Mouse (Mus musculus): ENCODE results near the gene Syn2.

The Syn2 gene

DNA sequence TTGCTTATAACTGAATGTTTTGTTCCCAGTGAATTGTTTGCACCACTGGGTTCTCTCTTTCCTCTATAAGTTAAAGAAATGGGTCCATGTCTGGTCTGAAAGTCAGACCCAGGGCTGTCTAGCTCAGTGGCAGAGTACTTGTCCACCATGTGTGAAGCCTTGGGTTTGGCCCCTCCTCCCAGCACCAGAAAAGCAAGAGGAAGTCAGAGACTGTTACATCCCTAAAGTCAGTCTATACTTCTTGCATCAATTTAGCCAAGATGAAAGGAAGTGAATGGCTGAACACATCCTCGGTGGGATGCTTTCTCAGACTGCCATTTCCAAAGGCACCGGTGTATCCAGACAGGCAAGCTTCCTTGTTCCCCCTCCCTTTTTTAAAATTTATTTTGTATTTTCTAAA lies 156.4 kb downstream of the Syn2 start:
- DNase-seq (ENCODE audit: low read depth, low spot score) = no peak

GRCm38 (mm10) chr6:115291823-115292222 lies 157.1 kb downstream of the Syn2 start:
- DNase-seq (ENCODE audit: low read depth, low spot score) = no peak

- DNase-seq (ENCODE audit: low read depth, low spot score) = no peak
These were observed 157.9 kb downstream of the Syn2 start for GRCm38 (mm10) chr6:115292621-115293020.

GRCm38 (mm10) chr6:115293877-115294276 lies 159.2 kb downstream of the Syn2 start:
- DNase-seq (ENCODE audit: low read depth, low spot score) = no peak

- no peak for DNase-seq (ENCODE audit: low read depth, low spot score)
These were observed 172.4 kb downstream of the Syn2 start for GRCm38 (mm10) chr6:115307134-115307533.

DNA sequence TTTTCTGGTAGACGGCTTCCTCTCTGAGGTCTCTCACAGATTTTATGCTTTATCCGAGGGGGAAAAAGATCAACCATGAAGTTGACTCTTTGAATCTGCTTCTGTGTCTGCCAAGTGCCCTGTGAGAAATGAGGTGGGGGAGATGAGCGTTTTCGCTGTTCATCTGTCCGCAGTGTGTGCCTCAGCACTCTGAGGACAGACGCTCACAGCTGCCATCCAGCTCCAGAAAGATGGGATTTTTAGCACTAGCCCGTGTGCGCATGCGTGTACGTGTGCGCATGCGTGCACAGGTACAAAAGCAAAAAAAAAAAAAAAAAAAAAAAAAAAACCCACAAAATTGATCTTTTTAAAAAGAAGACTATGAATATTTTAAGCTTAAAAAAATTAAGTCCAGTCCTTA lies 178.1 kb downstream of the Syn2 start:
- no peak for DNase-seq (ENCODE audit: low read depth, low spot score)

GRCm38 (mm10) chr6:115313235-115313738 lies 178.6 kb downstream of the Syn2 start:
- peak; percentile 15 for DNase-seq (ENCODE audit: low read depth, low spot score)

DNA sequence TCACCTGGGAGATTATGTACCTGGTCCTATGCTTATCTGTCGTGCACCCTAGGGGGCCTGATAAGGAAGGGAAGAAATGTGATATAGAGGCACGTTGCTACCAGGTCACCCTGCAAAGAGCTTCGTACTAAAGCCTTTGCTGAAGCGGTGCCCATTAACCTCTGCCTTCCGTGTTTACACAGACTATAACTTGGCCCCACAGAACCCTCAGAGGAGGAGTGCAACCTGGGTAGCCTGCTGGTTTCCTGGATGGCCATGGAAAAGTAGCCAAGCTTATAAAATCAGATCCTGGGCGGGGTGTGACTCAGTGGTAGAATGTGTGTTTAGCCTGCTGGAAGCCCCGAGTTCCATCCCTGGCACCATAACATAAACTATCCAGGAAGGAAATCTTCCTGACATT lies 179.2 kb downstream of the Syn2 start:
- DNase-seq (ENCODE audit: low read depth, low spot score) = no peak

DNA sequence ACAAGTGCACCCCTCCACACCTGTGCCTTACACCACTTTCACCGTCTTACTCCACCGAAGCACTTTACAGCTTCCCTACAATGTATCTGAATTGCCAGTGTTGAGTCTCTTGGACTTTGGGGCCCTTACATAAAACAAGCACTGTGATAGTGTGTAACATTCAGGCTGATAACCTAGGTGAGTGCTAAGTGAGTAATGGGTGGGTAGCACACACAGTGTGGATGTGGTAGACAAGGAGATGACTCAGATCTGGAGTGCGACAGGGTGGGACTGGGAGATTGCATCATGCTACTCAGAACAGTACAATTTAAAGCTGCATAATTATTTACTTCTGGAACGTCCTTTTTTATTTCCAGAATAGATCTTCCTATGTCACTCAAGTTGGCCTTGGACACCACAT lies 181.1 kb downstream of the Syn2 start:
- DNase-seq (ENCODE audit: low read depth, low spot score) = no peak

DNA sequence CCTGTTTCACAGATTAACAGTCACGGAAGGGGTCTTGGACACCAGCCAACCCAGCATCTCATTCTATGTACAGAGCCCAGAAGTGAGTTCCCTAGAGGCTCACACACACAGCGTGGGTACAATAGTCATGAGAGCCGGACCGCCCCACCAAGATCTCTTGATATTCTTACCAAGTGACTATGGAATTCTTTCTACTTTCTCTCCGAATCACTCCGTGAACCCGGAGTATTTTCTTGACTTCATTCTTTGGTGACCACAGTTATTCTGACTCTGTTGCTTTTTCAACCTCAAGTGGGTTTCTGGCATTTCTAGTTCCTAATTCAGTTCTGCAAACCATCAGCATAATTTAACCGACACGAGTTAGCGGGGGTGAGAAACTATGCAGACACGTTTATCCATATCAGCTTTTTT lies 182.1 kb downstream of the Syn2 start:
- DNase-seq (ENCODE audit: low read depth, low spot score) = no peak

DNA sequence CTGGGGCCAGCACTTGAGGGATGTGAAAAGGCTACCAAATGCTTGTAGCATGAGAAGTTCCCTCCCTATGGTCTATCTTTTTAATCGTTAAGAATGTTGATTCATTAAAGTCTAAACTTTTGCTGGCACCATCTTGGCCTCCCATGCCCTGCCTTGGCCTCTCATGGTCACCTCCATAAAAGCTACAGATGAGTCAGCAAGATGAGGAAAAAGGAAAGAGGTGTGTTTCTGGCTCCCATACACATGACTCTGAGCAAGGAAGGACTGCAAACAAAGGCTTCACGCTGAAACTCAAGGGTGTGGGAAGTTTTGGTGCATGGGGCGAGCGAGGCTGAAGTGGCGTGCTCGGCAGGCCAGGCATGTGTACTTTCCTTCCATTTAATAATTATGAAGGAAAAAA lies 184.1 kb downstream of the Syn2 start:
- DNase-seq (ENCODE audit: low read depth, low spot score) = no peak

GRCm38 (mm10) chr6:115319686-115320085 lies 185.0 kb downstream of the Syn2 start:
- DNase-seq (ENCODE audit: low read depth, low spot score) = no peak

DNA sequence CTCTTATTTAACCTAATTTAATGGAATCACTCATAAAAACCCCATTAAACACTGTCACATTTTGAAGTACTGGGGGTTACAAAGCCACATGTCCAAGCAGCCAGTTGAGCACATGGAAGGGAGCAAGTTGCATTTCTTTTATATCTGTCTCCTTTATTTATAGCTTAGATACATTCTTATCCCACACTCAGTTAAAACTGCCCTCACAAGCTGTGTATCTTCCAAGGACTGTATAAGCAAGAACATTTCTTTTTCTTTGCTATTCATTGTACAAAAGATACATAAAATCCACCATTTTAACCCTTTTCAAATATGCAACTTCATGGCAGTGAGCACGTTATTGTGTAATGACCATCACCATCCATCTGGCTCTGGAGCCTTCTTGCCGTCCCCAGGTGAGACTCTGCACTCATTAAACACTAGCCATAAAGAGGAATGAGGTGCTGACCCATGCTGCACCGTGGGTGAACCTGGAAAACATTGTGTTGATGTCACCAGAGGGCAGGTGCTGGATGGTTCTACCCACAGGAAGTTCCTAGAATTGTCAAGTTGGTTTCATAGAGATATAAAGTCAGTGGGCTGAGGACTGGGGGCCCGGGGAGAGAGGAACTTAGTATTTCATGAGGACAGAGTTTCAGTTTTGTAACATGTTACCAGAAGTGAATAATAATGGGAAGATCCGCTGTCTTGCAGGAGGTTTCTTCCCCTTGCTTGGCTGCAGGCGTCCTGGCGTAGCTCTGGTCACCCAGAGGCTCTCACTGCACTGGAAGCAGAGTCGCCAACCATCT lies 186.4 kb downstream of the Syn2 start:
- no peak for DNase-seq (ENCODE audit: low read depth, low spot score)

DNA sequence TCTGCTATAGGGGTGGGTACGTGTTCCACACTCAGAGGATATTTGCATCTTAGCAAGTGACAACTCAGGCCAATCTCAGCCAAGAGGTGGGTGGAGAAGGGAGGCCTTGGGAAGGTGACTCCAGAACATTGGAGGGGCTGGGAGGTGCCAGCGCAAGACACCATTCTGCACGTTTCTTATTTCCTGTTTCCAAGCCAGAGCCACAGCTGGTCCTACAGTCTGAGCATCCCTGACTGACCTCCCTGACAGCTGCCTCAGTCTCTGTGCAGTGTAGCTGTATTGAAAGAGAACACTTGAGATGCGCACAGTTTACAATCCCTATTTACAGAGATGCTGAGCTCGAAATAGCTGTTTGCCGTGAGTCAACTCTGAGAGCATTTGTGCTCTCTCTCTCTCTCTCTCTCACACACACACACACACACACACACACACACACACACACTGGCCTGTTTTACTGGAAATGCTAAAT lies 187.2 kb downstream of the Syn2 start:
- no peak for DNase-seq (ENCODE audit: low read depth, low spot score)

DNA sequence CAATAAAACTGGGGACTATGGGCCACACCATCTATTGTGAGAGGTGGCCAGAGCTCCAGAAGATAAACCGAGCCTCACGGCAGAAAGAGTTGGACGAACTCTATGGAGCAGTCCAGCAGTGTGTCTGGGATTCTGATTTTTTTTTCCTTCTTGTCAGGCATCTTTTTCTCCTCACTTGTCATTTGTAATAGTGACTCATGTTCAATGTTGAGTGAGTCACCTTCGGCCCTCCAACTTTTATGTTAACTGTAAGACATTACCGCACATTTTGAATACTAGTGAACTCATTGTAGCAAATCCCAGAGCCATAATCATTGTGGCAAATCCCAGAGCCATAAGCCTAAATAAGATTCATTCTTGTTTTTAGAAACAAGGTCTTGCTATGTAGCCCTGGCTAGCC lies 188.3 kb downstream of the Syn2 start:
- no peak for DNase-seq (ENCODE audit: low read depth, low spot score)

DNA sequence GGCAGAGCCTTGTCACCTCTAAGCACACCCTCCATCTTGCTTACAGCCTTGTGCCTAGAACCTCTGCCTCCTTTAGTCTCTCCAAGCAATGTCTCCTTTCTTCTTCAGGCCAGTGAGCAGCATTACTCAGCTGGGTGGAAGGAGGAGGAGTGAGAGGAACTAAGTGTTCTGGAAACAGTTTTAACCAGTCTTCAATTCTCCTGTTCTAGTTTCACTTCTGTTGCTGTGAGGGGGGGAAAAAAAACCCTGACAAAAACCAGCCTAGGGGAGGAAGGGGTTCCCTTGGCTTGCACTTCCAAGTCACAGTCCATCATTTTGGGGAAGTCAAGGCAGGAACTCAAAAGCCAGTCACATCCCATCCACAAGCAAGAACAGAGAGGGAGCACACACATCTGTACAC lies 196.3 kb downstream of the Syn2 start:
- no peak for DNase-seq (ENCODE audit: low read depth, low spot score)
